Mouse (Mus musculus): Measurements from ENCODE around the gene Rln3. TPM values are rescaled to one million over a fixed set of nuclear protein-coding genes. Genes with fewer than 3 reads are reported as not detected.

The Rln3 gene
- total and polyA plus RNA-seq, 3 experiments = not detected

DNA sequence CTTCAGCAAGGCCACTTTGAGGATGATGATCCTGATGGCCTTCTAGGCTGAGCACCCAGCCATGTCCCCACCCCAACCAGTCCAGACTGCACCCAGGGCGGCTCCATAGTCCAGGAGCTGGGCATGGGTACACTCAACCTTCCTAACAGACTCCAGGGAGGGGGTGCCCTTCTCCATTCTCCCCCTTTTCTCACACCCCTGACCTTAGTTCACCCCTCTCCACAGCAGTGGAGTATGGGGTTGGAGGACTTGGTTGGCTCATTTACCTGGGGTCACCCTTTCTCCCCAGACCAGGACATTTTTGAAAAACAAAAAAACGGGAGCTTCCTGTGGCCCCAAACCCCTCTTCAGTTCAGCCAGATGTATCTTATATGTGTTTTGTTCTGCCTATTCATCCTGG lies 45.0 kb downstream of the Rln3 start:
- Histone ChIP-seq H3K79me2 (replicated peaks; ENCODE audit: control insufficient read depth, extremely low read depth, insufficient read depth, poor library complexity, severe bottlenecking) (peaks cover 3% of the 10 kb centered on the region; the same call in 1 of the 2 replicates), H3K36me3 (replicated peaks in 1 of 2; ENCODE audit: control insufficient read depth in 1 of 2, insufficient read depth in 1 of 2, low read length in 1 of 2) (peaks cover 14 to 44% of the 10 kb centered on the region in 2 experiments), H3K9me3 (replicated peaks; ENCODE audit: low read length) (no peaks in the 10 kb centered on the region), H3K4me1 (ENCODE audit: control insufficient read depth in 1 of 2, insufficient read depth in 2 of 2) (peaks cover 18 to 37% of the 10 kb centered on the region in 2 experiments), H3K27me3 (replicated peaks) (no peaks in the 10 kb centered on the region), H3K27ac (ENCODE audit: insufficient read depth, low read depth) (no peak overlapping the region), H3K9ac (ENCODE audit: insufficient read depth, low read depth) (no peak overlapping the region), H3K4me2 (ENCODE audit: insufficient read depth, low read depth, poor library complexity, severe bottlenecking) (no peak overlapping the region), H3K4me3 (replicated peaks in 1 of 3; ENCODE audit: low read depth in 2 of 3, low read length in 2 of 3, poor library complexity in 1 of 3) (no peak overlapping the region)
- dilution Hi-C loops (cut with MboI; ENCODE audit: extremely low pct_ligation_motif_present, extremely low pct_unique_long_range_greater_than_20kb, low sequenced_read_pairs) = no loop called here
- no peak for TF ChIP-seq IRF4 (IDR thresholded peaks at IDR 0.05; ENCODE audit: low read depth, low read length)
- TF ChIP-seq NRF1 (IDR thresholded peaks at IDR 0.05; ENCODE audit: low read depth, low read length) = no peak
- no peak for TF ChIP-seq ZNF384 (IDR thresholded peaks at IDR 0.05; ENCODE audit: low read depth, low read length)
- TF ChIP-seq UBTF (IDR thresholded peaks at IDR 0.05; ENCODE audit: low read depth, low read length) = no peak
- TF ChIP-seq JUN (IDR thresholded peaks at IDR 0.05; ENCODE audit: insufficient read depth, low read depth, low read length) = no peak
- TF ChIP-seq JUND (conservative IDR thresholded peaks at IDR 0.05; ENCODE audit: low read depth, low read length) = no peak
- no peak for TF ChIP-seq HCFC1 (IDR thresholded peaks at IDR 0.05; ENCODE audit: low read depth, low read length)
- no peak for TF ChIP-seq TBP (conservative IDR thresholded peaks at IDR 0.05; ENCODE audit: low read depth, low read length)
- TF ChIP-seq MYC (IDR thresholded peaks at IDR 0.05; ENCODE audit: low read depth, low read length) = no peak
- no peak for TF ChIP-seq E2F4 (IDR thresholded peaks at IDR 0.05; ENCODE audit: insufficient replicate concordance, low read depth, low read length)
- no peak for TF ChIP-seq POLR2A (IDR thresholded peaks at IDR 0.05; ENCODE audit: low read depth, low read length)
- in situ Hi-C loops (cut with MboI; ENCODE audit: low pct_ligation_motif_present, low pct_unique_long_range_greater_than_20kb, low sequenced_read_pairs) = no loop called here
- no peak for DNase-seq (ENCODE audit: extremely low read depth)

DNA sequence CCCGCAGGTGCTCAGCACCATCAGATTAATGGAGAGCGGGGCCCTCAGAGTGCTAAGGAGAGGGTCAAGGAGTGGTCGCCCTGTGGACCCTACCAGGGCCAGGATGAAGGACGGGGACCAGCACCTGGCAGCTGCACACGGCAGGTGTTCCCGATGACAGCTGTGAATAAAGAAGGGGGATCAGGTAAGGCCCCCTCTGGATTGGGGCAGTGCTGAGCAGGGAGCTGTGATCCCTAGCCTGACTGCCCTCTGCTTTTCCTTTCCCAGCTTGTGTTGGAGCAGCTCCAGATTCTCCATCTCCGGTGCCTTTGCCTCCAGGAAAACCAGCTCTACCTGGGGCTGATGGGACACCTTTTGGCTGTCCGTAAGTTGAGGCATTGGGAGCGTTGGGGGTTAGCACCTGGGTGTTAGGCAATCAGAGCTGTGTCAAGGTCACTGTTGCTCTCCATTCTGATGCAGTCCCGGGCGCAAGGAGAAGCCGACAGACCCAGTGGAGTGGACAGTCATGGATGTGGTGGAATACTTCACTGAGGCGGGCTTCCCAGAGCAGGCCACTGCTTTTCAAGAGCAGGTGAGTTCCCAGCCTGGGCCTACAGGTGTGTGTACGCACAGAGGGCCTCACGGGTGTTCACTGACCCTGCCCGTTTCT lies 45.6 kb downstream of the Rln3 start:
- peak overlapping the region; percentile 58 to 80 (median 71) for H3K4me3 ChIP-seq (replicated peaks in 1 of 3; ENCODE audit: low read depth in 2 of 3, low read length in 2 of 3, poor library complexity in 1 of 3)
- no peaks in the 10 kb centered on the region for H3K27me3 ChIP-seq (replicated peaks)
- no peaks in the 10 kb centered on the region for H3K9me3 ChIP-seq (replicated peaks; ENCODE audit: low read length)
- in situ Hi-C loops (cut with MboI; ENCODE audit: low pct_ligation_motif_present, low pct_unique_long_range_greater_than_20kb, low sequenced_read_pairs) (no loop called here), dilution Hi-C loops (cut with MboI; ENCODE audit: extremely low pct_ligation_motif_present, extremely low pct_unique_long_range_greater_than_20kb, low sequenced_read_pairs) (no loop called here)
- H3K4me1 ChIP-seq (ENCODE audit: control insufficient read depth in 1 of 2, insufficient read depth in 2 of 2) = peaks cover 18 to 38% of the 10 kb centered on the region in 2 experiments
- peak overlapping the region; percentile 81 for H3K9ac ChIP-seq (ENCODE audit: insufficient read depth, low read depth)
- TF ChIP-seq MAFK (IDR thresholded peaks at IDR 0.05; ENCODE audit: insufficient replicate concordance, low read length) (no peak), MYC (IDR thresholded peaks at IDR 0.05; ENCODE audit: low read depth, low read length) (no peak), GABPA (IDR thresholded peaks at IDR 0.05; ENCODE audit: insufficient replicate concordance, low read depth, low read length) (no peak), RAD21 (IDR thresholded peaks at IDR 0.05; ENCODE audit: low read depth, low read length) (no peak), ETS1 (conservative IDR thresholded peaks at IDR 0.05; ENCODE audit: low read depth, low read length) (no peak), ZKSCAN1 (IDR thresholded peaks at IDR 0.05; ENCODE audit: borderline replicate concordance, low read depth, low read length) (no peak), HCFC1 (IDR thresholded peaks at IDR 0.05; ENCODE audit: low read depth, low read length) (no peak), USF2 (conservative IDR thresholded peaks at IDR 0.05; ENCODE audit: low read depth, low read length) (no peak), USF1 (IDR thresholded peaks at IDR 0.05; ENCODE audit: low read depth, low read length) (no peak), POLR2A (IDR thresholded peaks at IDR 0.05; ENCODE audit: low read depth, low read length) (no peak), IRF4 (IDR thresholded peaks at IDR 0.05; ENCODE audit: low read depth, low read length) (no peak), SIN3A (IDR thresholded peaks at IDR 0.05; ENCODE audit: low read length) (no peak)
- no peak for DNase-seq (ENCODE audit: extremely low read depth)
- peak overlapping the region; percentile 62 for H3K4me2 ChIP-seq (ENCODE audit: insufficient read depth, low read depth, poor library complexity, severe bottlenecking)
- peaks cover 14 to 44% of the 10 kb centered on the region in 2 experiments for H3K36me3 ChIP-seq (replicated peaks in 1 of 2; ENCODE audit: control insufficient read depth in 1 of 2, insufficient read depth in 1 of 2, low read length in 1 of 2)
- H3K79me2 ChIP-seq (replicated peaks; ENCODE audit: control insufficient read depth, extremely low read depth, insufficient read depth, poor library complexity, severe bottlenecking) = peaks cover 3% of the 10 kb centered on the region; the same call in 1 of the 2 replicates
- no peak overlapping the region for H3K27ac ChIP-seq (ENCODE audit: insufficient read depth, low read depth)
